Mouse (Mus musculus): ENCODE results near the gene Fam133b.

The Fam133b gene

DNA sequence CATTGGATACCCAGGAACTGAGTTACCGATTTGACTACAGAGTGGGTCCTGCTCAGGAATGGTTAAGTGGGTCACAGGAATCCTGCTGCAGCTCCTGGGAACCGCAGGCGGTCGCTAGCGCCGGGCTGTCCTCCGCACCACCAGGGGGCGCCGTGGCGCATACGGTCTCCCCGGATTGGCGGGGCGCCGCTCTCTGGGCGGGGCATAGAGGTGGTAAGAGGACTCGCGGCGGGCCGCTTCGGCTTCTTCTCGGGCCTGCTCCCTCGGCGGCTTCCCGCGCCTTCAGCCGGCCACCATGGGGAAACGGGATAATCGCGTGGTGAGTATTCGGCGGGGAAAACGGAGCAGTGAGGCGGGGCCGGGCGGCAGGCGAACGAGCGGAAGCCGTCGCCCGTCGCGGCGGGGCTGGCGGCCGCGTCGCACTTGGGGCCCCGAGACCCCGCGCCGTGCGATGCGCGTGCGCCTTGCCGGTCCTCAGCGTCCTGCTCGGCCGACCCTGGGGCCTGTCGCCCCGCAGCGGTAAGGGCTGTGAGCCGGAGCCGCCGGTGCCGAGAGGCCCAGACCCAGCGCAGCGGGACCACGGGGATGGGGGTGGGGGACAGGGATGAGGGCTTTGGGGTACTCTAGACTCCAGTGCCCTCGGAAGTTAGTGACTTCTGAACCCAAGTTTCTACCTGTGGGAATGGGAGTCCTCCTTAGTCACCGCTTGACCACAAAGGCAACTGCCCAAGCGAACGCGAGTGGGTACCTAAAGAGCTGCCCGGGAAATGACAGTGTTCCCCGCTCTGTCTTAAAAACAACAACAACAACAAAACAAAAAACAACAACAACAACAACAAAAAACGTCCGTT, at the start of gene Fam133b:
Gene Fam133b, plus strand, starts transcription at position 205 of the 851 bp plus-strand sequence.
- no peak for DNase-seq (ENCODE audit: extremely low read depth, low read depth, low spot score)

DNA sequence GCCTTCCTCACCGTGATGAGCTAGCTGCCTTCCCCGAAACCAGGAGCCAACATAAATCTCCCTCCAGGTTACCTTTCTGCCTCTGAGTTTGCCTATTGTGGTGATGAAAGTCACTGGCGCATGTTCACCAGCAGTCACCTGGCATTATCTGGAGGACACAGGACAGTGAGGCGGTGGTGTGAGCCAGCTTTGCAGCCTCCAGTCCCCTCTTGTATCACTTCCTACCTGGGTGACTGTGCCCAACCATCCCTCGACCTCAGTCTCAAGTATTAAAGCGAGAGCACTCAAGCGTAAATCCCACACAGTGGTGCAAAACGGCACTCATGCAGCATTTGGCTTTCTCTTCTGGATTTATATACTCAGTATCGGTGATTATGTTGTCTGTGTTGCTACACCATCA, 49.7 kb upstream of the Fam133b start:
- DNase-seq (ENCODE audit: extremely low read depth, low read depth, low spot score) = no peak

DNA sequence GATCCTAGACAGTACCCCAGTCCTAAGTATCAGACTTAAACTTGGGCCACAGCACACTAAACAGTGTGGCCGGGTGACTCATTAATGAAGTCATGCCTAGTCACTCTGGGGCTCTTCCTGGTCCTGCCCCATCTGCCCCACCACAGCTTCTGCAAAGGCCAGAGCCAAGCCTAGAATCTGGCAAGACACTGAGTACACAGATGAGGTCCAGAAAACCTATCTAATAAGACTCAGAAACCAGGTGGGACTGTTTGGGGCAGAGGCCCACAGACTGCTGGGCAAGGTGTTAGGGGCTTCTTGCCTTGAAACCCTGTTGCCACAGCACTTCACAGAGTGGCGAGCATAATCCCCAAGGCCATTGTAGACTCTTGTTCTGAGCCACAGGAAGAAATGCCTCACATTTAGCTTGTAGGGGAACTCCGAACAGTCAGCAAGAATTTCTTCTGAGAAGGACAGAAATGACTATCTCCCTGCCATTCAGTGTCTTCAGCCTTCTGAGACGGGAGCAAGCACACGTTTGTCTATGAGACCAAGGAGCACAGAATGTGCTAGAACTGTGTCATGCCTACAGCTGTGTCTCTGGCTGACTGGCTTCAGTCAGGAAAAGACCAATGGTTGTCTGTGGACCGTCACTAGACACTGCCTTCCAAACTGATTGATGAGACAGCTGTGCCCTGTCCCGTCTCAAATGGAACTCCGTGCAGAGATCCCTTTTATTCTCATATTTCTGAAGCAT, 49.0 kb upstream of the Fam133b start:
- no peak for DNase-seq (ENCODE audit: extremely low read depth, low read depth, low spot score)

DNA sequence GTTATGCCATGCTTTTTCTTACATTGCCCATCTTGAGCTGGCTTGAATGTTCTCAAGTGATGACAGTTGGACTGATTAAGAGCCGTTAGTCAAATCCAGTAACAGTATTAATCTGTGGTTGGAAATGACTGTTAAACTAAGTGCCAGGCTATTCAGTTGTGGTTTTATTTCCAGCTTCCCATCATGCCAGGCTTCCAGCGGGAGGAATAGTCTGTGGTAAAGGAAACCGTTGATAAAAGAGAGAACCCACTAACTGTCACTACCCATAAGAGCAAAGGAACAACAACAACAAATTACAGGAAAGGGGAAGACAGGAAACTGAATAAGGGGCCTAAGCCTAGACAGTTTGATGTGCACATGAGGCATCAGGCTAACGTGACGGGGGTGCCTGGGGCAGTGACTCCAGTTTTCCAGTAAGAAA, 46.1 kb upstream of the Fam133b start:
- DNase-seq (ENCODE audit: extremely low read depth, low read depth, low spot score) = no peak

DNA sequence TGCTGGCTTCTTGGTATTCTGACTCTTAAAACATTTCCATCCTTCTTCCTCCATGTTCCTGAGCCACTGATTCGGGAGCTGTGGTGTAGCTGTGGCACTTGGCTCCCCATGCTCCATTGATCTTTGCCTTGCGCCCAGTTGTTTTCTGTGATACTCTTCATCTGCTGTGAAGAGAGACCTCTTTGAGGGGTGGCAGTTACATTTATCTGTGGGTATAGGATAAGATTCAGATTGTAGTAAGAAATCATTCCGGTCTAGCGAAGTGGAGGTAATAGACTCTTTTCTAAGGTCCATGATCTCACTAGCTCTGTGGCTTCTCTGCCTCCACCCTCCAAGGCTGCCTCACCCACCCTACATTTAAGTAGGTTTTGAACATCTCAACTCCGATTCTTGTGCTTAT, 43.3 kb upstream of the Fam133b start:
- no peak for DNase-seq (ENCODE audit: extremely low read depth, low read depth, low spot score)

DNA sequence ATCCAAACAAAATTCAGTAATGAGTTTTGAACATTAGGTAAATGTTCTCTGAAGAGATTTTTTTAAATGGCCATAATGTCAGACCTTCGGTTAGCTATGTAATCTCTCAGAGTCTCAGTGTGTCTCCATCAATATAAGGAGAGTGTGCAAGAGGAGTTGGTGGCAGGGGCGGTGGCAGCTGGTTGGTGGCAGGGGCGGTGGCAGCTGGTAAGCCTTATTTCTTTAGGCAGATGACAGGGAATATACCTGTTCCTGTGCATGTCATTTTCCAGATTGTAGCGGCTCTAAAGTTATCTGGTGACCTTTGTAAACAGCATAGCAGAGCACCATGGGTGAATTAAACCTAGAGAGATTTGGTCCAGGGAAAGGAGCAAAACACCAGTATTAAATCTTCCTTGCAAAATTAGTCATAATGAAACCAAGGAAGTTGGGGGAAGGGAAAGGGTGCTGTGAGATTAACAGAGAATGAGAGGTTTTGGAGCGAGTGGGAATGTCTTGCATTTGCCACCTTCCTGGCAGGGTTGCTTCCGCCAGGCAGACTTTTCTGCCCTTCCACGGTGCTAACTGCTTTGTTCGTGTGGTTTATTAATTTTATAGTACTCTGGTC, 42.6 kb upstream of the Fam133b start:
- DNase-seq (ENCODE audit: extremely low read depth, low read depth, low spot score) = no peak

DNA sequence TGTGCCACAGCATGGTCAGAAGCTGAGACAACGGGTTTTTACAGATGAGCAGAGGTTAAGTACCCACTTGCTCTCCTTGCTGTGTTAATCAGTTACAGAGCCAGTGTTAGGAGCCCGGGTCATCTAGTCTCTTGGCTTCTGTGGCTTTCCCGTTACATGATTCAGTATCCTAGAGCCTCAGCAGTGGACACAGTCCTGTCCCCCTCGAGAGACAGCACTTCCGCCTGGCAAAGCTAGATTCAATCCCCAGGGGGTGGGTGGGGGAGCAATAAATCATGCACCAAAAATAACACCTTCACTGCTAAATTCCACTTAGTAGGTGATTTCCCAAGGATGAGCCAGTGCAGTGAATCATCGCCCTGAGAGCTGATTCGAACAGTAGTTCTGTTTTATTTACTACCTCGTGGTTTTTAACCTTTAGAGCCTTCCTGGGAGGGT, 42.0 kb upstream of the Fam133b start:
- DNase-seq (ENCODE audit: extremely low read depth, low read depth, low spot score) = no peak

DNA sequence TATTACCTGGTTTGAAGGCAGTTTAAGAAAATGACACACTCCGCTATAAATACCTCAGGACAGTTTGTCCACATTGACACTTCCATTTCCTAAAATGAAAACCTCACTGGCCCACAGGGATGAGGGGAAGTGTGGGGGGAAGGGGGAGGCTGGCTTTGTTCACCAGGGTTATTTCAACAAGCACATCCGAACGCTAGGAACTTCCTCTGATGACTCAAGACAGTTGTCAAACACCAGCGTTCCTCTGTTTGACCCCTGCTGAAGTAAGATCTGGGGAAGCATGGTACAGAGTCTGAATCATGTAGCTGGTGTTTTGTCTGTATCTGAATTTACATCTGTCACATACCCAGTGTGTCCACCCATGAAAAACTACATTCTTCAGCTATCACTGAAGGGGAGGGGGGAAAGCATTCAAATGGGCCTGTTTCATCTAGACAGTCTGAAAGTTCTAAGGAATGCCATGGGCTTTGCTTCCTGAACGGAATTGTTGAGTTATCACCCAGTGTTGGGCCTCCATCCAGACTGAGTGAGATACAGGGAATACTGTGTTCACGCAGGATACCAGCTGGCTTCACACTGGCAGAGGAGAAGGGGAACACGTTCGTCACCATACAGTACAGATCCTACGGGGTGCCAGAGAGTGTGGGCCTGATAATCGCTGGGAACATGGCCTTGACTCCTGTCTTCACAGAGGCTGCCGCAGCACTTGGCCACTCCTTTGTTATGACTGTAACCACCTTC, 40.9 kb upstream of the Fam133b start:
- no peak for DNase-seq (ENCODE audit: extremely low read depth, low read depth, low spot score)

DNA sequence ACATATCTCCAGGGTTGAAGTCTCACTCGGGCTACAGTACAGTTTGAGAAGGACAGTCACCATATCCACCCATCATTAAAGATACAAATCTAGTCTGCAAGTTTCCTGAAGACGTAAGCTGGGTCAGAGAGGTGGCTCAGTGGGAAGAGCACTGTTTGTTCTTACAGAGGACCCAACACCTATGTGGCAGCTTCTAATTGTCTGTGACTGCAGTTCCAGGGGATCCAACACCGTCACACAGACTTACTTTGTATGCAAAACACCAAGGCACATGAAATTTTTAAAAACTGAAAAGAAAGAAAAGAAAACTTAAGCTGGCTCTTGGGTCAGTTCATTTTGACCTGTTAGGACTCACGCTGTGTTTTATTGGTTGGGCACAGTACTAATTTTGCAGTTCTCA, 40.3 kb upstream of the Fam133b start:
- DNase-seq (ENCODE audit: extremely low read depth, low read depth, low spot score) = no peak

DNA sequence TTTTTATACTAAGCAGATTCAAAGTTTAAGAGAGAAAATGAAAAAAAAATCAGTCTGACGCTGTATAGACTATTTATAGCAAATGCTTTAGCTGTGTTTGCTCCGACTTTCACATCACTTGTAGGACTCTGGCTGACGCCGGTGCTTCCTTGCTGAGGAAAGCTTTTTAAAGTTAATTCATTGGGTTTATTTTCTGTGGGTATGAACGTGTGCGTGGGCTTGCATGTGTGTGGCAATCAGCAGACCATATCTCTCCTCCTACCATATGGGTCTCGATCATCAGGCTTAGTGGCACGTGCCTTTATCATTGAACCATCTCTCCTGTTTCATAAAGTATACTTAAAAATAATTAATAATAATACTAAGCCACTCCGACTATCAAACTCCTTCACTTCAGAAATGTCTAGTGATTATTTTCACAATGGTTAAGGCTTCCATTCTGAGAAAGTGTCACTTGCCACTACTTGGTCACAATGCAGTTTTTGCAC, 39.8 kb upstream of the Fam133b start:
- no peak for DNase-seq (ENCODE audit: extremely low read depth, low read depth, low spot score)

DNA sequence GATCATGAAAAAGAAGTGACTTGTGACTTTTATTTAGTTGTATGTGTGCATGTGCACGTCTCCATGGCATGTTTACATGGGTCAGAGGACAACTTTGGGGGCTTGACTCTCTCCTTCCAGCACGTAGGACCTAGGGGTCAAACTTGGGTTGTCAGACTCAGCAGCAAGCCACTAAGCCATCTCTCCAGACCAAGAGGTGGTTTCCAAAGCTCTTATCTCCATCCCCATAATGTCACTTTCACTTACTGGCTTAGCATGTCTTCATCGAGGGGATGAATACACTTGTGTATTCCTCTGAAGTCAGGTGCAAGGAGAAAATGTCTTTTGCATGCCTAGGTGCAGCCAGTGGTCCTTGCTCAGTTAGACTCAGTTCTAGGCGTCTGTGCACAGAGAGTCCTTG, 39.2 kb upstream of the Fam133b start:
- DNase-seq (ENCODE audit: extremely low read depth, low read depth, low spot score) = no peak

DNA sequence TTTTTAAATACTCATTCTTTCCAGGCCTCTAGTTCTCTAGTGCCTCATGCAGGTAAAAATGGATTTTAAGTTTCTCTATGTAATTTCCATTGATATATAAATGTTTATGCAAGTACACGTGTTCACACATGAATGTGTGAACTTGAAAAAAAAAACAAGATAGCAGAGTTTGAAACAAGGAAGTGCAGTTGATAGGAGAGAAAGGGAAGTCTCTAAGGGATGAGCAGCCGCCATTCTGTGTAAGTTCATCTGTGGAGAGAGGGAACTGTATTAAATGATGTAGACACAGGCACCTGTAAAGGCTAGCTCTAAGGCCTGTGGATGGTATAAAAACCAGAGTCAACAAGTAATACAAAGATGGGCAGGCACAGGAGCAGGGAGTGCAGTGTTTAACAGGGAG, 38.1 kb upstream of the Fam133b start:
- no peak for DNase-seq (ENCODE audit: extremely low read depth, low read depth, low spot score)

DNA sequence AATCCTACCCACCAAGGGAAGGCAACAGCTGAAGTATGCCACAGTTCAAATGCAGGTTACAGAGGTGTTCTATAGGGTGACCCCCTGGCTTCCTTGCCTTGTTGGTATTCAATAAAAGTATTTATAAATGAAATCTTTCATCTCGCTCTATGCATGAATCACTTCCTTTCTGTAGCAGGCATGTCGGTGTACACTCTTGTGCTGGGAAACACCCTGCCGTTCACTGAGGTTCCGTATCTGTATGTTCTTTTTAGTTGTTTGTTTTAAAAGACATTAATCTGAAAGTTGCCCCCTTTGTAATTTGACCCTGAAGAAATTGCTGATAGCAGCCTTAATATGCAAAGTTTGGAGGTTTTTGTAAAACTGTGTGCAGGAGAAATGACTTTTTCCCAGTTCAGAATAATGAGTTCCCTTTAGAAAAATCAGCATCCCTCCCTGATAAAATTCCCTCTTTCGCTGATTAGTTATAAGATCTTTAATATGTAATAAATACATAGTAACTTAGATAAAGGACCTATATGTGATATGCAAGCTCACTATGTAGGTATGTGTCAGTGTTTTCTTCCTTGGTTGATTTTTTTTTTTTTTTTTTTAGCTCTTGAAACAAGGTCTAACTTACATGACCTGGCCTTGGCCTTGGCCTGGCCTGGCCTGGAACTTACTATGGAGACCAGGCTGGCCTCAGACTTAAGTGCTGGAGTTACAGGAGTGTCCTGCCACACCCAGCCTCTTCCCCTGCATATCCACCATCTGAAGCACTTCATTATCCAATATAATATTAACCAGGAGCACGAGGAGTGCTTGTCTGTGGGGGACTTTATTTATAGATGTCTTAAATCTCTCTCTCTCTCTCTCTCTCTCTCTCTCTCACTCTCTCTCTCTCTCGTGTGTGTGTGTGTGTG, 34.9 kb upstream of the Fam133b start:
- DNase-seq (ENCODE audit: extremely low read depth, low read depth, low spot score) = no peak

DNA sequence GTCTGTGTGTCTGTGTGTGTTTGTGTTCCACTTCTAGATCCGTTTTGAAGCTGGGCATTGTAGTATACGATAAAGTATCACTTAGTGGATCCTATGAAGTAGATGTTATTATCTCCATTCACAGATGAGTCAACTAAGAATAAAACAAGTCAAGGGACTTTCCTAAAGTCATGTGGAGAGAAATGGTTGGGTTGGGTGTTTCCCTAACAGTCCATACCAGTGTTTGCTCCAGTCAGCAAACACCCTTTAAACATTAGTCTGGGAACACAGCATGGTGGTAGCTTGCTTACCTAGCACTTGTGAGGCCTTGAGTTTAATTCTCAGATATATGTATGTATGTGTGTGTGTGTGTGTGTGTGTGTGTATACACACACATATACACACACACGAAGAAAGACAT, 34.1 kb upstream of the Fam133b start:
- DNase-seq (ENCODE audit: extremely low read depth, low read depth, low spot score) = no peak

DNA sequence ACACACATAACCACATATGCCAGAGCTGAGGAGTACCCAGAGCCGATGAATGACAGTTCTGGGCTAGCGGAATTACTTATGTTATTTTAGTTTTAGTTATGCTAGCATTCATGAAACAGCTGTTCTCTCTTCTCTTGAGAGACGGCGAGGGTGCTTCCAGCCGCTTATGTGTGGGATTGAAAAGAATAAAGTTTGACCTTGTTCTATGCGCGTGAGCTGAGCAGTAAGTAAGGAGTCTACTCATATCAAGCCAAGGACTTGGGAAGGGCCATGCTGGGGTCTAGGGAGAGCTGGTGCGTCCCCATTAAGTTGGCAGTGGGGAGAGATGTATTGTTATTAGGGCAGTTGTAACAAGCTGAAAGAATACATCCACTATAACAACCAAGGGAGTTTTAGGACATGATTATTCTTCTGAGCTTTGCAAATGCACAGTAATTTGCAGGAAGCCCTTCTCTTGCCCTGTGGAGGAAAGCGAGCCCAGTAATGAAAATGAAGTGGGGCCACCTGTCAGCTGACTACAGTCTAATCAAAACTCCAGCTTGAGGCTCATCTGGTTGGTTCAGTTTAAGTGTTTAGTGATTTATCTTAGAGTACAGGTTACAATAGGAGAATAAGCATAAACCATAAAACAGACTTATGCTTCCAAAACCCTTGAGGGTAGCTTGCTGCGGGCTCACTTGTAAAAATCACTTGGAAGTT, 32.4 kb upstream of the Fam133b start:
- no peak for DNase-seq (ENCODE audit: extremely low read depth, low read depth, low spot score)

DNA sequence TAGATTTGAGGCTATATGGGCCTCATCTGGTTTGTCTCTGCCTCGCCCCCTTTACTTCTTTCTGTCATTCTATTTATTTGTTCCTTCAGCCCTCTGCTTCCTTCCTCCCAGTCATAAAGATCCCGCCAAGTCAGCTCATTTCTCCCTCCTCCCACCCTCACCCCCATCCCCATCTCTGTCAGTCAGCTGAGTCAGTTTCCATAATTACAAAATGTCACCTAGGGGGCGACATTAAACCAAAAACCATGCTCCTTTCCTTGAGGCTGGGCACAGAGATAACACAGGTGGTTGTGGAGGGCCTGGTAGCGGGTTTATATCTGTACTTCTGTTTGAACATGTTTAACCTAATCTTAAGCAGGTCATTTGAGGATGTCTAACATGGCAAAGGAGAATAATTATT, 31.0 kb upstream of the Fam133b start:
- DNase-seq (ENCODE audit: extremely low read depth, low read depth, low spot score) = no peak

DNA sequence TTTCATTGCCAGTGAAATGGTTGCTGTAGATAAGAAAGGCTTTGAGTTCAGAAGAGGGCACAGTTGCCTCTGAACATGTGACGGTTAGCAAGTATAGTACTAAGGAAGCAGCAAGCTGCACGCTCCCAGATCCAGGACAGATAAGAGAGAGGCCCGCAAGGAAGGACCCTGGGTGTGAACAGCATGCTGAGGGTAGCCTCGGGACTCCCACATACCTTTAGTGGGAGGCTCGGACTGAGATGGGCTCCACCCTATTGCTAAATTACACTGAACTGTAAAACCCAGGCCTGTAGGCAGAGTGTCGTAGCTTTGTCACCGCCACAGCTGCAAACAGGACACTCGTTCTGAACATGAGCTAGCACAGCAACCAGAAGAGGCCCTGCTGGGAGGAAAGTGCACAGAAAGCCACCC, 28.7 kb upstream of the Fam133b start:
- no peak for DNase-seq (ENCODE audit: extremely low read depth, low read depth, low spot score)

DNA sequence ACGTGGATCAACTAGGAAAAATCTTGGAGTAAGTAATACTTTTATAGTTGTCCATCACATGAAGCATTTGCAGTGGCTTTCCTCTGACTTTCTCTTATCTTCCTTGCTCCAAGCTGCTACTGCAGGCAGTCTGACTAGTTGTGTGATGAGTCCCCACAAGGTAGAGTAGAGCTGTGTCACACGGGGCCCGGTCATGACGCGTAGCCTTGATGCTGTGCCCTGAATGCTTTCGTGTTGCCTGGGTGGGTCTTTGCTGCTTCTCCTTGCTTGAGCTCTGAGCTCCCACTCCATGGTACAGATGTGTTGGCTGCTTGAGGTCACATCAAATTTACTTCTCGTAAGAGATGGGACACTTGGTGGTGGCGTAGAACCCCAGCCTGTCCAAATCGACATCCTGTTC, 28.2 kb upstream of the Fam133b start:
- no peak for DNase-seq (ENCODE audit: extremely low read depth, low read depth, low spot score)

DNA sequence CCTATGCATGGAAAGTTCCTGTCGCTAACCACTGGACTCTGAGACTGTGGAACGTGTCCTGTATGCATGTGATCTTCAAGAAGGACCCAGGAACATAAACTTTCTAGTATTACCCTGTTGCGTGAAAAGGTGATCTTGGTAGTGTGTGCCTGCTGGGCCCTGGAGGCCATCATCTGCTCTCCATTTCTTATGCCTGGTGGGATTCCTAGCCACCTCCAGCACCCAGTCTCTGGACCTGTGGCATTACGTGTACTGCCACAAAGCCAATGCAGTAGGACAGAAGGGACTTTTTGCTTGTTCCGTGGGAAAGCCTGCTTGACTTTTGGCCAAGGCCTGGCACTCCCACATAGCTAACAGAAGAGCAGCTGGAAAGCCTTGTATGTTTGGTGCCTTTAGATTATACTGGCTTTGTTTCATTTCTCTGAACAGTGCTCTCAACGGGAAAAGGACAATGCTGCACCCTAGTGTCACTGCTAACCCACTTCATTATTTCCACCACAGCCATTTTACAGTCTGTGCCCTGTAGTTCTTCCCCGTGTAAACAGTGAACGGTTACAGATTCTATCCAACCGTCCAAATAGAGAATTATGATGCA, 27.1 kb upstream of the Fam133b start:
- no peak for DNase-seq (ENCODE audit: extremely low read depth, low read depth, low spot score)
